In the genomic region with DNA sequence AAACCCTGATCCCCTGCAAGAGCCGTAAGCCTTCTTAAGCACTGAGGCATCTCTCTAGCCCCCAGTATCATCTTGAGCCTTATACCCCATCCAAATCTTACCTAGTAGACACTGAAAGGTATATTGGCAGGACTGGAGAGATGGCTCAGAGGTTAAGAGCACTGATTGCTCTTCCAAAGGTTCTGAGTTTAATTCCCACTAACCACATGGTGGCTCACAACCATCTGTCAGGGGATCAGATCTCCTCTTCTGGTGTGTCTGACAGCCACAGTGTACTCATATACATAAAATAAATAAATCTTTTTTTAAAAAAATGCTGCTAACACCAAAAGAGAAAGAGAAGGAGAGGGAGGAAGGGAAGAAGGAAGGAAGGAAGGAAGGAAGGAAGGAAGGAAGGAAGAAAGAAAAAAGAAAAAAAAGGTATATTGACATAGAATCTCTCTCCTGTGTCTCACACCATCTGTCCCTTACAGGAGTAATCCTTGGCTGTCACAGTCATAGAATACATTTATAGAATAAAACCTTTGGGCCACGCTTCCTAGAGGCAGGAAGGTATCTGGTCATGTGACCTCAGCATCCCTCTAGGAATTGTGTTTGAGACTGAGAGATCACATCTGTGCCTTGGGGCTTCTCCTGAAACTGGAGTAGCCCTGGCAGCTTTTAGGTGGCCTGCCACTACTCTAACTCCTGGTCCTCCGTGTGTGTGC, we compare ENCODE assay signal across 27 mouse cellular contexts. TPM values are rescaled to one million over a fixed set of nuclear protein-coding genes. Genes with fewer than 3 reads are reported as not detected.
"Had no signal": no experiment of that assay in that cellular context is flagged by ENCODE, and none has a peak within 500 bp of the region (broad histone marks: within the 10 kb centered on the region; RNA-seq: fewer than 3 reads in every experiment).

No protein-coding gene starts in this region.

- H3K4me1 ChIP-seq: embryonic facial prominence, embryonic 10.5 days; embryonic facial prominence, embryonic 12.5 days; embryonic facial prominence, embryonic 13.5 days; embryonic facial prominence, embryonic 15.5 days; forebrain, embryonic 10.5 days; forebrain, embryonic 12.5 days had no signal

- H3K4me3 ChIP-seq: embryonic facial prominence, embryonic 10.5 days; embryonic facial prominence, embryonic 12.5 days; embryonic facial prominence, embryonic 13.5 days; embryonic facial prominence, embryonic 15.5 days; erythroblast, embryonic 14.5 days; forebrain, embryonic 10.5 days; forebrain, embryonic 12.5 days; forebrain, embryonic 13.5 days; forebrain, embryonic 15.5 days; gastrocnemius, adult 2 months; heart, adult 2 months; heart, embryonic 10.5 days; heart, embryonic 12.5 days had no signal

- ATAC-seq: forebrain, embryonic 13.5 days; forebrain, embryonic 14.5 days; forebrain, embryonic 15.5 days; forebrain, embryonic 16.5 days had no signal

- H3K27me3 ChIP-seq: embryonic facial prominence, embryonic 12.5 days; embryonic facial prominence, embryonic 13.5 days; embryonic facial prominence, embryonic 15.5 days; forebrain, embryonic 12.5 days; forebrain, embryonic 13.5 days; forebrain, embryonic 15.5 days; heart, embryonic 12.5 days had no signal

- H3K27ac ChIP-seq: embryonic facial prominence, embryonic 10.5 days; embryonic facial prominence, embryonic 12.5 days; embryonic facial prominence, embryonic 13.5 days; embryonic facial prominence, embryonic 15.5 days; forebrain, embryonic 10.5 days; forebrain, embryonic 12.5 days; forebrain, embryonic 13.5 days; gastrocnemius, adult 2 months; heart, adult 2 months; heart, embryonic 10.5 days had no signal

- DNase-seq: embryo, embryonic 11 days; forebrain, postnatal 0 days; gastrocnemius, adult 2 months; gastrocnemius, postnatal 10 days; gastrocnemius, postnatal 14 days; gastrocnemius, postnatal 25 days; gastrocnemius, postnatal 36 days; heart, adult 11 months; heart, adult 18-20 months; heart, adult 2 months had no signal

RNA-seq across cellular contexts. Expression of a gene that starts 29.6 kb away (rescaled TPM):
- total RNA-seq: forebrain, postnatal 0 days; gastrocnemius, adult 18-20 months; gastrocnemius, adult 2 months; gastrocnemius, adult 8-10 months; gastrocnemius, postnatal 10 days; gastrocnemius, postnatal 14 days; gastrocnemius, postnatal 25 days; gastrocnemius, postnatal 4 days; heart, adult 2 months had no signal

RNA-seq across cellular contexts. Expression of a gene that starts 58.8 kb away (rescaled TPM):
- total RNA-seq: common myeloid progenitor, adult 5-6 weeks had no signal
